Mouse (Mus musculus): ENCODE results near the gene 2610042L04Rik. TPM values are rescaled to one million over a fixed set of nuclear protein-coding genes. Genes with fewer than 3 reads are reported as not detected.

Gene 2610042L04Rik
- total and polyA plus RNA-seq, 3 experiments = not detected

Other genes starting within 250 kb of the 2610042L04Rik start
- gene Gm8108, start 224.2 kb upstream of the 2610042L04Rik start, total RNA-seq (2012; rRNA removed) = not detected in 2 replicates
- gene Gm8108, start 224.2 kb upstream of the 2610042L04Rik start, polyA plus RNA-seq (2012; ENCODE audit: insufficient read depth in 1 of 2, insufficient read length in 2 of 2, low read depth in 1 of 2, low replicate concordance in 2 of 2, missing spikeins in 1 of 2) = not detected
- gene Gm3127, start 169.7 kb upstream of the 2610042L04Rik start, total RNA-seq (2012; rRNA removed) = not detected in 2 replicates
- not detected for gene Gm3127, start 169.7 kb upstream of the 2610042L04Rik start, polyA plus RNA-seq (2012; ENCODE audit: insufficient read depth in 1 of 2, insufficient read length in 2 of 2, low read depth in 1 of 2, low replicate concordance in 2 of 2, missing spikeins in 1 of 2)
- not detected in 2 replicates for gene Gm2974, start 152.2 kb upstream of the 2610042L04Rik start, total RNA-seq (2012; rRNA removed)
- not detected for gene Gm2974, start 152.2 kb upstream of the 2610042L04Rik start, polyA plus RNA-seq (2012; ENCODE audit: insufficient read depth in 1 of 2, insufficient read length in 2 of 2, low read depth in 1 of 2, low replicate concordance in 2 of 2, missing spikeins in 1 of 2)
- not detected in 2 replicates for gene Gm3138, start 85.1 kb upstream of the 2610042L04Rik start, total RNA-seq (2012; rRNA removed)
- not detected for gene Gm3138, start 85.1 kb upstream of the 2610042L04Rik start, polyA plus RNA-seq (2012; ENCODE audit: insufficient read depth in 1 of 2, insufficient read length in 2 of 2, low read depth in 1 of 2, low replicate concordance in 2 of 2, missing spikeins in 1 of 2)
- not detected in 2 replicates for gene Gm3149, start 17.5 kb upstream of the 2610042L04Rik start, total RNA-seq (2012; rRNA removed)
- not detected for gene Gm3149, start 17.5 kb upstream of the 2610042L04Rik start, polyA plus RNA-seq (2012; ENCODE audit: insufficient read depth in 1 of 2, insufficient read length in 2 of 2, low read depth in 1 of 2, low replicate concordance in 2 of 2, missing spikeins in 1 of 2)
- not detected in 2 replicates for gene Gm3159, start 62.8 kb downstream of the 2610042L04Rik start, total RNA-seq (2012; rRNA removed)
- gene Gm3159, start 62.8 kb downstream of the 2610042L04Rik start, polyA plus RNA-seq (2012; ENCODE audit: insufficient read depth in 1 of 2, insufficient read length in 2 of 2, low read depth in 1 of 2, low replicate concordance in 2 of 2, missing spikeins in 1 of 2) = not detected
- gene Gm3164, start 80.7 kb downstream of the 2610042L04Rik start, total RNA-seq (2012; rRNA removed) = not detected in 2 replicates
- not detected for gene Gm3164, start 80.7 kb downstream of the 2610042L04Rik start, polyA plus RNA-seq (2012; ENCODE audit: insufficient read depth in 1 of 2, insufficient read length in 2 of 2, low read depth in 1 of 2, low replicate concordance in 2 of 2, missing spikeins in 1 of 2)
- not detected in 2 replicates for gene Gm3173, start 96.2 kb downstream of the 2610042L04Rik start, total RNA-seq (2012; rRNA removed)
- not detected for gene Gm3173, start 96.2 kb downstream of the 2610042L04Rik start, polyA plus RNA-seq (2012; ENCODE audit: insufficient read depth in 1 of 2, insufficient read length in 2 of 2, low read depth in 1 of 2, low replicate concordance in 2 of 2, missing spikeins in 1 of 2)
- gene Gm3182, start 147.0 kb downstream of the 2610042L04Rik start, total RNA-seq (2012; rRNA removed) = not detected in 2 replicates
- not detected for gene Gm3182, start 147.0 kb downstream of the 2610042L04Rik start, polyA plus RNA-seq (2012; ENCODE audit: insufficient read depth in 1 of 2, insufficient read length in 2 of 2, low read depth in 1 of 2, low replicate concordance in 2 of 2, missing spikeins in 1 of 2)
- gene Gm3047, start 220.6 kb downstream of the 2610042L04Rik start, total RNA-seq (2012; rRNA removed) = not detected in 2 replicates
- not detected for gene Gm3047, start 220.6 kb downstream of the 2610042L04Rik start, polyA plus RNA-seq (2012; ENCODE audit: insufficient read depth in 1 of 2, insufficient read length in 2 of 2, low read depth in 1 of 2, low replicate concordance in 2 of 2, missing spikeins in 1 of 2)